Mouse (Mus musculus) midbrain, embryonic 13.5 days (tissue): Measurements from ENCODE around the gene Ep300. TPM values are rescaled to one million over a fixed set of nuclear protein-coding genes. Genes with fewer than 3 reads are reported as not detected.
"Not testable (repeated sequence)": the region's sequence is repeated elsewhere in the genome, so short reads cannot be mapped to it uniquely, and the experiment has no call there.

ENCODE experiments used
- ATAC-seq: fragments of 200-750 bp; cut with Nextera tagmentation; 2 replicates; pipeline ENCODE4 v1.8.0; 2017; ENCODE audit warnings: mild to moderate bottlenecking, moderate TSS enrichment, moderate library complexity
- H3K27ac ChIP-seq: fragments of 300-500 bp; sonication (generic); 2 replicates; pipeline ENCODE4 v1.5.1; 2015; ENCODE audit warnings: inconsistent platforms, mild to moderate bottlenecking, moderate library complexity
- H3K27me3 ChIP-seq: fragments of 300-500 bp; sonication (generic); 2 replicates; pipeline ENCODE4 v1.6.1; 2015; ENCODE audit warnings: mild to moderate bottlenecking, inconsistent platforms
- H3K36me3 ChIP-seq: fragments of 300-500 bp; sonication (generic); 2 replicates; pipeline ENCODE4 v1.6.1; 2015; ENCODE audit warnings: mild to moderate bottlenecking, inconsistent platforms
- H3K4me1 ChIP-seq: fragments of 300-500 bp; sonication (generic); replicated peaks from 2 replicates; pipeline ENCODE4 v1.6.1; 2015; ENCODE audit warnings: inconsistent platforms
- H3K4me2 ChIP-seq: fragments of 300-500 bp; sonication (generic); replicated peaks from 2 replicates; pipeline ENCODE4 v1.6.1; 2015; ENCODE audit warnings: moderate library complexity, mild to moderate bottlenecking, inconsistent platforms
- H3K4me3 ChIP-seq: fragments of 300-500 bp; sonication (generic); replicated peaks from 2 replicates; pipeline ENCODE4 v1.5.1; 2015; ENCODE audit warnings: mild to moderate bottlenecking, inconsistent platforms
- H3K9ac ChIP-seq: fragments of 300-500 bp; sonication (generic); replicated peaks from 2 replicates; pipeline ENCODE4 v1.6.1; 2015; ENCODE audit warnings: mild to moderate bottlenecking, inconsistent platforms
- H3K9me3 ChIP-seq: fragments of 300-500 bp; sonication (generic); 2 replicates; pipeline ENCODE4 v1.6.1; 2016; ENCODE audit warnings: mild to moderate bottlenecking, inconsistent platforms
- WGBS: fragments of 180-500 bp; shearing (Covaris S2); methylation state at CpG from one replicate; pipeline ENCODE4 v1.1.7; 2015; 5-methylcytosine and 5-hydroxymethylcytosine counted together
- polyA plus RNA-seq: library from polyadenylated mRNA; unstranded; fragments of >200 nt; fragmentation: Nextera tagmentation; extraction: Ambion mirVana; gene quantifications from 2 replicates; pipeline ENCODE4 v1.2.1, GENCODE M21; 2015

Gene Ep300
- polyA plus RNA-seq, 1 experiment from 2014 or later, result 25.3 TPM

DNA sequence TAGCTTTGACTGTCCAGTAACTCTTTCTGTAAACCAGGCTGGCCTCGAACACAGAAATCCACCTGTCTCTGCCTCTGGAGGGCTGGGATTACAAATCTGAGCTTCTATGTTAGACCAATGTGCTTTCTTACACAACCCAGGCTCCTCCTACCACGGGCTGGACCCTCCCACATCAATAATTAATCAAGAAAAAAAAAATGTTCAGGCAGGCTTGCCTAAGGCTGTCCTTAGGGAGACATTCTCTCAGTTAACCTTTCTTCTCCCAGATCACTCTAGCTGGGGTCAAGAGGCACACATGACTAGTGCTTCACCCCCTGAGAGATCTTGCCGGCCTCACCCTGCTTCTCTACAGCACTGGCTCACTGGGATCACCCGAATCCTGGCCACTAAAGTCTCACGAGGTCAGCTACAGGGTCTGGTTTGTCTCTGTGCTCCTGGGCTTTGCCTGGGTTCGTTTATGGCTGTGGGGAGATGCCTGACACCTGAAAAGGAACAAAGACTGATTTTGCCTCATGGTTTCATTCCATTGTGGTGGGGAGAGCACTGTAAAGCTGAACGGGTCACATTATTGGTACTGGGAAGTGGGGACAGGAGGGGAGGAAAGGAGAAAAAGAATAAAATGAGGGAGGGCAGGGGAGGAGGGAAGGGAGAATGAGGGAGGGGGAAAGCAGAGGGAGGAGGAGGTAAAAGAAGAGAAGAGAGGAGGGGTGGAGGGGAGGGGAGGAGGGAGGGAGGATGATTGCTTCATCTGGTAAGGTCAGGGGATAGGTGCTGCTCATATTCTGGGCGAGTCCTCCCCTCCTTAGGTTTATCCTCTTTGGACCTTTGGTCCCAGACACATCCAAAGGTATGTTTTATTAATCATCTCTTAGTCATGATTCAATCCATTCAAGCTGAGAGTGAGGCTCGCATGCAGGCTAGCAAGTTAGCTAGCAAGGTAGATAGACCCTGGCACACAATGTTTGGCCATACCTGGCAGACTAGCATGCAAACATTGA, 22.4 kb upstream of the Ep300 start:
- Histone ChIP-seq H3K27ac (peak overlapping the region; percentile 69), H3K36me3 (no peaks in the 10 kb centered on the region), H3K27me3 (no peaks in the 10 kb centered on the region), H3K9ac (no peak overlapping the region), H3K9me3 (no peaks in the 10 kb centered on the region), H3K4me2 (no peak overlapping the region), H3K4me1 (no peaks in the 10 kb centered on the region), H3K4me3 (no peak overlapping the region)
- WGBS, result 51% methylated on average over 9 of the region's 9 CpGs
- ATAC-seq, result no peak

DNA sequence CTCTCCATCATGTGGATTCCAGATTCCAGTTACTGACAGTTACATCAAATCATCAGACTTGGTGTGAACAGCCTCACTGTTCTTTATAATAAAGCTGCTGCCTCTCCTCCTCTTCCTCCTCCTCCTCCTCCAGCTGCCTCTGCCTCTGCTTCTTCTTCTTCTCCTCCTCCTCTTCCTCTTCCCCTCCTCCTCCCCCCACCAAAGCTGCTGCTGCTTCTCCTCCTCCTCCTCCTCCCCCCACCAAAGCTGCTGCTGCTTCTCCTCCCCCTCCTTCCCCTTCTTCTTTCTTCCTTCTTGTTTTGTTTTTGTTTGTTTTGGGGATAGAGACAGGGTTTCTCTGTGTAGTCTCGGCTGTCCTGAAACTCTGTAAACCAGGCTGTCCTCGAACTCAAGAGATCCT, 17.1 kb upstream of the Ep300 start:
- Histone ChIP-seq H3K36me3 (no peaks in the 10 kb centered on the region), H3K9ac (no peak overlapping the region), H3K4me3 (no peak overlapping the region), H3K27ac (no peak overlapping the region), H3K4me2 (no peak overlapping the region), H3K27me3 (no peaks in the 10 kb centered on the region), H3K9me3 (no peaks in the 10 kb centered on the region), H3K4me1 (no peaks in the 10 kb centered on the region)
- WGBS, result 37% methylated on average over 2 of the region's 2 CpGs
- ATAC-seq, result no peak

GRCm38 (mm10) chr15:81568592-81568991, 16.6 kb upstream of the Ep300 start:
- Histone ChIP-seq H3K4me1 (no peaks in the 10 kb centered on the region), H3K27ac (no peak overlapping the region), H3K4me3 (no peak overlapping the region), H3K36me3 (no peaks in the 10 kb centered on the region), H3K27me3 (no peaks in the 10 kb centered on the region), H3K9ac (no peak overlapping the region), H3K4me2 (no peak overlapping the region), H3K9me3 (no peaks in the 10 kb centered on the region)
- ATAC-seq, result no peak
- WGBS, result 49% methylated on average over 2 of the region's 2 CpGs

GRCm38 (mm10) chr15:81576961-81577360, 8.2 kb upstream of the Ep300 start:
- ATAC-seq, result 0 out of 2 replicates have a peak, but pooled peaks have one; percentile 53
- WGBS, result 17% methylated on average over 3 of the region's 3 CpGs

DNA sequence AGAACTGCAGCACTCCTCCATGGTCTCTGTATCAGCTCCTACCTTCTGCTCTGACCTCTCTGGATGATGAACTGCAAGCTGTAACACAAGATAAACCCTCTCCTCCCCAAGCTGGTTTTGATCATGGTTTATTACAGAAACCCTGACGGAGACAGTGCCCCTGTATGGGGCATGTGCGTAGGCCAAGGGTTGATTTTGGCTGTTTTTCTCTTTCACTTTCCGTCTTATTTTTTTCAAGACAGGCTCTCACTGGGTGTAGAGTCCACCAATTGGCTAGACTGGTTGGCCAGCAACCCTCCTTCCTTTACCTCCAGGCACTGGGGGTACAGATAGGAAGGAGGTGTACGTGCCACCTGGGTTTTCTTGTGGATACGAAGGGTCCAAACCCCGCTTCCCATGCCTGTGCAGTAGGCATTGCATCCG, 7.4 kb upstream of the Ep300 start:
- 98% methylated on average over 7 of the region's 7 CpGs for WGBS
- no peaks in the 10 kb centered on the region for H3K9me3 ChIP-seq
- no peak overlapping the region for H3K9ac ChIP-seq
- no peaks in the 10 kb centered on the region for H3K27me3 ChIP-seq
- H3K36me3 ChIP-seq, result no peaks in the 10 kb centered on the region
- H3K4me1 ChIP-seq, result 0 out of 2 replicates have a peak, but pooled peaks cover 4% of the 10 kb centered on the region
- no peak for ATAC-seq
- no peak overlapping the region for H3K4me2 ChIP-seq
- H3K4me3 ChIP-seq, result no peak overlapping the region
- no peak overlapping the region for H3K27ac ChIP-seq

More at GRCm38 (mm10) chr15:81576961-81577360, 8.2 kb upstream of the Ep300 start:
- Histone ChIP-seq H3K4me1 (0 out of 2 replicates have a peak, but pooled peaks cover 4% of the 10 kb centered on the region), H3K4me3 (no peak overlapping the region), H3K4me2 (no peak overlapping the region), H3K36me3 (no peaks in the 10 kb centered on the region), H3K27ac (no peak overlapping the region), H3K9ac (no peak overlapping the region), H3K27me3 (no peaks in the 10 kb centered on the region), H3K9me3 (no peaks in the 10 kb centered on the region)

GRCm38 (mm10) chr15:81584466-81584865, 685 bp upstream of the Ep300 start:
- peak overlapping the region; percentile 98 for H3K4me3 ChIP-seq
- no peak for ATAC-seq
- WGBS, result 23% methylated on average over 3 of the region's 3 CpGs
- no peaks in the 10 kb centered on the region for H3K27me3 ChIP-seq
- H3K4me1 ChIP-seq, result peaks cover 25% of the 10 kb centered on the region
- peak overlapping the region; percentile 61 for H3K4me2 ChIP-seq
- H3K9me3 ChIP-seq, result no peaks in the 10 kb centered on the region
- H3K9ac ChIP-seq, result peak overlapping the region; percentile 72
- H3K27ac ChIP-seq, result peak overlapping the region; percentile 83
- H3K36me3 ChIP-seq, result no peaks in the 10 kb centered on the region

DNA sequence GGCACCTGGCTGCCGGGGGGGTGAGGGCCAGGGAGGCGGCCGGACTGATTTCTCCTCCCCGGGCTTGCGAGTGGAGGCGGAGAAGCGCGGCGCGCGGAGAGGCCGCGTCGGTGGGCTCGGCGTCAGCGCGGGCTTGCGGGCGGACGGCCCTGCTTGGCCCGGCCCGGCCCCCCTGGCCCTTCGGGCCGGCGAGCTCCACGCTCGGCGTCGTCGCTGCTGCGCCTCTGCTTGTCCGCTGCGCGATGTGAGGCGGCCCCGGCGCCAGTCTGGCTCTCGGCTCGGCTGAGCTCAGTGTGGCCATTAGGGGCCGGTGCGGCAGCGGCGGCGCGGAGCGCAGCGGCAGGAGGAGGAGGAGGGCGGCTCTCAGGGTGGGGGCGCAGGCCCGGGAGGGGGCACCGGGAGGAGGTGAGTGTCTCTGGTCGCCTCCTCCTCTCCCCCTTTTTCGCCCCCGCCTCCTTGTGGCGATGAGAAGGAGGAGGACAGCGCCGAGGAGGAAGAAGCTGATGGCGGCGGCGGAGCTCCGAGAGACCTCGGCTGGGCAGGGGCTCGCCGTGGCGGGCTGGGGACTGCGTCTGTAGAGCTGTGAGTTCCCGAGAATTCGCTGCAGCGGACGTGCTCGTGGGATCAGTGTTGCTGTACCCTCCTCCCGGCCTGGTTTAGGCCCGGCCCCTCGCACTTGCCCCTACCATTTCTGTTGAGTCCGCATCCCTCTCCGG, 753 bp downstream of the Ep300 start:
- Histone ChIP-seq H3K27me3 (no peaks in the 10 kb centered on the region), H3K4me3 (peak overlapping the region; percentile 98), H3K4me2 (peak overlapping the region; percentile 92), H3K36me3 (peaks cover 2% of the 10 kb centered on the region; the same call in 1 of the 2 replicates), H3K9me3 (no peaks in the 10 kb centered on the region), H3K9ac (peak overlapping the region; percentile 100), H3K4me1 (peaks cover 38% of the 10 kb centered on the region), H3K27ac (peak overlapping the region; percentile 100)
- under 1% methylated on average over 48 of the region's 77 CpGs for WGBS
- peak; percentile 79 for ATAC-seq

GRCm38 (mm10) chr15:81586466-81586865, 1.3 kb downstream of the Ep300 start:
- WGBS, result under 1% methylated on average over 28 of the region's 28 CpGs
- H3K4me2 ChIP-seq, result peak overlapping the region; percentile 92
- no peak for ATAC-seq
- H3K27me3 ChIP-seq, result no peaks in the 10 kb centered on the region
- peak overlapping the region; percentile 98 for H3K4me3 ChIP-seq
- no peaks in the 10 kb centered on the region for H3K9me3 ChIP-seq
- peaks cover 43% of the 10 kb centered on the region for H3K4me1 ChIP-seq
- peak overlapping the region; percentile 100 for H3K9ac ChIP-seq
- H3K36me3 ChIP-seq, result peaks cover 4% of the 10 kb centered on the region; the same call in 1 of the 2 replicates
- peak overlapping the region; percentile 100 for H3K27ac ChIP-seq

DNA sequence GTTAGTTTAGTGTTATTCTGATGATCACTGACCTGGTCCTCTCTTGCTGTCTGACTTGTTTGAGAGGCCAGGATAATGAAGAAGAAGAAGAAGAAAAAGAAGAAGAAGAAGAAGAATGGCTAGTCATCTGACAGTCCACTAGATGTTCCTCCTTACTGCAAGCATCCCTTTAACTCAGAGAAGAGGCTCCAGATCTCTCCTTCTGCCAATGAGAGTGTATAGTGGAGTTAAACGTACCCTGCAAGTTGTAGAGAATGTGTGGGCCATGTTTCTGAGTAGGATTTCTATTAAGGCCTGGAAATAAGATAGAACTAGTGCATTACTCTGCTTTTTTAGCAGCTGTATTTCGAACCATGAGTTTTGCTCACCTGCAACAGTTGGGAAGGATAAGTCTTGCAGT, 2.5 kb downstream of the Ep300 start:
- Histone ChIP-seq H3K4me3 (peak overlapping the region; percentile 98), H3K9ac (peak overlapping the region; percentile 100), H3K4me2 (peak overlapping the region; percentile 92), H3K4me1 (peaks cover 43% of the 10 kb centered on the region), H3K27ac (no peak overlapping the region), H3K9me3 (no peaks in the 10 kb centered on the region), H3K36me3 (peaks cover 9% of the 10 kb centered on the region; the same call in 1 of the 2 replicates), H3K27me3 (no peaks in the 10 kb centered on the region)
- ATAC-seq, result no peak
- WGBS, result 57% methylated on average over 2 of the region's 2 CpGs

- no peak overlapping the region for H3K9ac ChIP-seq
- WGBS, result 98% methylated on average over 3 of the region's 3 CpGs
- H3K27me3 ChIP-seq, result no peaks in the 10 kb centered on the region
- no peak overlapping the region for H3K4me2 ChIP-seq
- no peak overlapping the region for H3K4me3 ChIP-seq
- H3K27ac ChIP-seq, result no peak overlapping the region
- peaks cover 20% of the 10 kb centered on the region for H3K4me1 ChIP-seq
- H3K36me3 ChIP-seq, result peaks cover 27% of the 10 kb centered on the region
- ATAC-seq, result no peak
- H3K9me3 ChIP-seq, result no peaks in the 10 kb centered on the region
Observed at GRCm38 (mm10) chr15:81594146-81594696, 9.1 kb downstream of the Ep300 start.

- not testable (repeated sequence) for H3K27me3 ChIP-seq, H3K9me3 ChIP-seq, H3K4me2 ChIP-seq, H3K27ac ChIP-seq, ATAC-seq, H3K4me3 ChIP-seq, H3K9ac ChIP-seq
- Histone ChIP-seq H3K36me3 (peaks cover 33% of the 10 kb centered on the region), H3K4me1 (peaks cover 13% of the 10 kb centered on the region)
- 94% methylated on average over 8 of the region's 8 CpGs for WGBS
Observed at GRCm38 (mm10) chr15:81598742-81599141, 13.6 kb downstream of the Ep300 start.
